Mouse (Mus musculus): ENCODE results near the gene Fam78a.
"Not testable (repeated sequence)": the region's sequence is repeated elsewhere in the genome, so short reads cannot be mapped to it uniquely, and the experiment has no call there.

The Fam78a gene

GRCm38 (mm10) chr2:32040646-32041045 is 44.0 kb downstream of the Fam78a start:
- not testable (repeated sequence) for DNase-seq (ENCODE audit: low spot score)

GRCm38 (mm10) chr2:32038661-32039081 is 46.0 kb downstream of the Fam78a start:
- peak; percentile 64 for DNase-seq (ENCODE audit: low spot score)

GRCm38 (mm10) chr2:32037279-32037858 is 47.3 kb downstream of the Fam78a start:
- DNase-seq (ENCODE audit: low spot score), result no peak

- no peak for DNase-seq (ENCODE audit: low spot score)
Measured at GRCm38 (mm10) chr2:32034206-32034605, 50.5 kb downstream of the Fam78a start.

GRCm38 (mm10) chr2:32033436-32033835 is 51.2 kb downstream of the Fam78a start:
- DNase-seq (ENCODE audit: low spot score), result no peak

GRCm38 (mm10) chr2:32029636-32030035 is 55.0 kb downstream of the Fam78a start:
- peak; percentile 31 for DNase-seq (ENCODE audit: low spot score)

GRCm38 (mm10) chr2:32024372-32024771 is 60.3 kb downstream of the Fam78a start:
- no peak for DNase-seq (ENCODE audit: low spot score)

- DNase-seq (ENCODE audit: low spot score), result no peak
Measured at GRCm38 (mm10) chr2:32020229-32020628, 64.4 kb downstream of the Fam78a start.

- no peak for DNase-seq (ENCODE audit: low spot score)
Measured at GRCm38 (mm10) chr2:32019704-32020103, 65.0 kb downstream of the Fam78a start.

GRCm38 (mm10) chr2:32008716-32009115 is 75.9 kb downstream of the Fam78a start:
- no peak for DNase-seq (ENCODE audit: low spot score)

- DNase-seq (ENCODE audit: low spot score), result no peak
Measured at GRCm38 (mm10) chr2:32008311-32008710, 76.3 kb downstream of the Fam78a start.
